Mouse (Mus musculus): ENCODE data around the gene Gprasp2.
"Not testable (repeated sequence)": the region's sequence is repeated elsewhere in the genome, so short reads cannot be mapped to it uniquely, and the experiment has no call there.

Gene Gprasp2

GRCm38 (mm10) chrX:135838521-135839360 is at the start of gene Gprasp2:
TSS of gene Gprasp2 (plus strand) at chrX:135839034.
- not testable (repeated sequence) for DNase-seq

- no peak for DNase-seq
Observed at GRCm38 (mm10) chrX:135791536-135791935, 47.3 kb upstream of the Gprasp2 start.

GRCm38 (mm10) chrX:135792326-135792725 is 46.5 kb upstream of the Gprasp2 start:
- no peak for DNase-seq

GRCm38 (mm10) chrX:135795591-135796304 is 43.1 kb upstream of the Gprasp2 start:
- peak; percentile 12 to 29 for DNase-seq

- not testable (repeated sequence) for DNase-seq
Observed at GRCm38 (mm10) chrX:135796305-135797211, 42.3 kb upstream of the Gprasp2 start.

GRCm38 (mm10) chrX:135797212-135797644 is 41.6 kb upstream of the Gprasp2 start, which contains the start of gene Bhlhb9:
TSS of gene Bhlhb9 (plus strand) at chrX:135797594.
- DNase-seq = peak; percentile 42 to 61

GRCm38 (mm10) chrX:135804149-135804548 is 34.7 kb upstream of the Gprasp2 start:
- no peak for DNase-seq

- DNase-seq = peak in 1 of 2 experiments; percentile 15
Observed at GRCm38 (mm10) chrX:135805780-135806179, 33.1 kb upstream of the Gprasp2 start.

- not testable (repeated sequence) for DNase-seq
Observed at GRCm38 (mm10) chrX:135835896-135836295, 2.9 kb upstream of the Gprasp2 start.

- DNase-seq = no peak
Observed at GRCm38 (mm10) chrX:135837896-135838295, 938 bp upstream of the Gprasp2 start.

GRCm38 (mm10) chrX:135839397-135840391 is 860 bp downstream of the Gprasp2 start:
- DNase-seq = peak; percentile 9 to 31

- not testable (repeated sequence) for DNase-seq
Observed at GRCm38 (mm10) chrX:135866806-135867205, 28.0 kb downstream of the Gprasp2 start.

GRCm38 (mm10) chrX:135876679-135877078 is 37.8 kb downstream of the Gprasp2 start:
- no peak for DNase-seq

- no peak for DNase-seq
Observed at GRCm38 (mm10) chrX:135879626-135880025, 40.8 kb downstream of the Gprasp2 start.

GRCm38 (mm10) chrX:135885411-135886233 is 46.8 kb downstream of the Gprasp2 start:
- peak; percentile 48 to 64 for DNase-seq

GRCm38 (mm10) chrX:135886234-135886585 is 47.4 kb downstream of the Gprasp2 start:
- peak in 1 of 2 experiments; percentile 10 for DNase-seq

All from lung, adult 18-20 months (tissue).